Mouse (Mus musculus) limb, embryonic 14.5 days (tissue): ENCODE results near the gene Bcdin3d. TPM values are rescaled to one million over a fixed set of nuclear protein-coding genes. Genes with fewer than 3 reads are reported as not detected.

Experiments
- ATAC-seq: fragments of 200-750 bp; cut with Nextera tagmentation; 2 replicates; pipeline ENCODE4 v1.8.0; 2017; ENCODE audit warnings: low read depth, moderate number of reproducible peaks, moderate TSS enrichment; ENCODE audit not compliant: low FRiP score
- DNase-seq: peaks from one replicate; pipeline ENCODE4 v3.0.0-alpha.2; 2015; ENCODE audit warnings: low spot score
- H3K27ac ChIP-seq: fragments of 300-500 bp; sonication (generic); replicated peaks from 2 replicates; pipeline ENCODE4 v1.5.1; 2014; ENCODE audit warnings: low read depth, mild to moderate bottlenecking, low read length, moderate library complexity, mixed read lengths
- H3K27me3 ChIP-seq: fragments of 300-500 bp; sonication (generic); 2 replicates; pipeline ENCODE4 v1.6.1; 2014; ENCODE audit warnings: low read length, mixed read lengths; ENCODE audit not compliant: control insufficient read depth, insufficient read depth
- H3K36me3 ChIP-seq: fragments of 300-500 bp; sonication (generic); 2 replicates; pipeline ENCODE4 v1.6.1; 2014; ENCODE audit warnings: mild to moderate bottlenecking, low read length, moderate library complexity, mixed read lengths; ENCODE audit not compliant: control insufficient read depth, insufficient read depth
- H3K4me1 ChIP-seq: fragments of 300-500 bp; sonication (generic); 2 replicates; pipeline ENCODE4 v1.6.1; 2014; ENCODE audit warnings: antibody characterized with exemption, low read length, mixed read lengths; ENCODE audit not compliant: control insufficient read depth, insufficient read depth
- H3K4me2 ChIP-seq: fragments of 300-500 bp; sonication (generic); replicated peaks from 2 replicates; pipeline ENCODE4 v1.6.1; 2014; ENCODE audit warnings: low read depth, mild to moderate bottlenecking, low read length, moderate library complexity; ENCODE audit not compliant: severe bottlenecking
- H3K4me3 ChIP-seq: fragments of 300-500 bp; sonication (generic); replicated peaks from 2 replicates; pipeline ENCODE4 v1.5.1; 2014; ENCODE audit warnings: low read length
- H3K9ac ChIP-seq: fragments of 300-500 bp; sonication (generic); 2 replicates; pipeline ENCODE4 v1.6.1; 2014; ENCODE audit warnings: mild to moderate bottlenecking, low read depth, low read length, moderate library complexity; ENCODE audit not compliant: severe bottlenecking
- H3K9me3 ChIP-seq: fragments of 300-500 bp; sonication (generic); 2 replicates; pipeline ENCODE4 v1.6.1; 2016; ENCODE audit warnings: low read length; ENCODE audit not compliant: control insufficient read depth
- POLR2A ChIP-seq: fragments of 200-500 bp; IDR thresholded peaks from 2 replicates; pipeline ENCODE4 v1.8.0; 2012; ENCODE audit warnings: inconsistent platforms, mild to moderate bottlenecking, moderate library complexity, borderline replicate concordance; ENCODE audit not compliant: insufficient read depth, insufficient read length; ENCODE audit errors: extremely low read depth
- WGBS: fragments of 180-500 bp; shearing (Covaris S2); extraction: QIAGEN DNeasy Blood & Tissue Kit; methylation state at CpG from one replicate; pipeline ENCODE4 v1.1.7; 2014; 5-methylcytosine and 5-hydroxymethylcytosine counted together
- polyA plus RNA-seq, 2 experiments: library from polyadenylated mRNA; depleted of rRNA in 1 of 2; stranded (reverse) in 1 of 2; unstranded in 1 of 2; fragments of >200 nt; fragmentation: Nextera tagmentation in 1 of 2; extraction: Ambion mirVana in 1 of 2; gene quantifications; 2 replicates each; pipeline versions ENCODE4 v1.2.1 to v1.2.3; 2012 to 2014

The Bcdin3d gene
- polyA plus RNA-seq, 2 experiments, result 9.2 to 13.6 TPM

DNA sequence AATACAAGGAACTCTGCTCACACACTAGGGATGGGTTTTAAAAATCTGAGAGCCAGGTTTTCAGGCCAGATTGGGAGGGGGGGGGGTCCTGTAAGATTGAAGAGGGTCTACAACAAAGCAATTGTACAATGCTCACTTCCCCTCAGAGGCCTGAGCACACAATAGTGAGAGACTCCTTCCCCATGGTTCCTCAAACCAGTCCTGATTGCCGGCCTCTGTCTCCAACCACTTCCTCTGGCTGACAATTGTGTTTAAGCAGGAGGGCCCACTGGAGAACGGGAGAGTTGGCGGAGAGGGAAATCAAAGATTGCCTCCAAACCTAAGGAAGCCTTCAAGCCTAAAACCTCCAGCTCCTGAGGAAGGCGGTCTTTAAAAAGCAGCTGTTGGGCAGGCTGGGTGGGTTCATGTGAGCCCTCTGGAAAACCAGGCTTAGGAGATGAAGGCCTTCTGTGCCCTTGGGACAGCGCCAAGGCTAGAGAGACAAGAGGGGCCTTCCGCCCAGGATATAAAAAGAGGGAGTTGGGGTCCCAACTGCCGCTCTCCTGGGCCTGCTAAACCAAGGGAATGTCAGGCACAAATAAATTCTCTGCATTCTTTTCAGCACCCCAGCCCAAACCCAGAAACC, 18.1 kb downstream of the Bcdin3d start:
- Histone ChIP-seq H3K9me3 (no peaks in the 10 kb centered on the region), H3K4me1 (peaks cover 22% of the 10 kb centered on the region), H3K27me3 (no peaks in the 10 kb centered on the region), H3K9ac (peak overlapping the region; percentile 76), H3K4me2 (peak overlapping the region; percentile 76), H3K27ac (peak overlapping the region; percentile 91), H3K36me3 (peaks cover 22% of the 10 kb centered on the region), H3K4me3 (peak overlapping the region; percentile 86)
- ATAC-seq (no peak), DNase-seq (no peak)
- WGBS, result 8% methylated on average over 7 of the region's 7 CpGs
- no peak for TF ChIP-seq POLR2A

DNA sequence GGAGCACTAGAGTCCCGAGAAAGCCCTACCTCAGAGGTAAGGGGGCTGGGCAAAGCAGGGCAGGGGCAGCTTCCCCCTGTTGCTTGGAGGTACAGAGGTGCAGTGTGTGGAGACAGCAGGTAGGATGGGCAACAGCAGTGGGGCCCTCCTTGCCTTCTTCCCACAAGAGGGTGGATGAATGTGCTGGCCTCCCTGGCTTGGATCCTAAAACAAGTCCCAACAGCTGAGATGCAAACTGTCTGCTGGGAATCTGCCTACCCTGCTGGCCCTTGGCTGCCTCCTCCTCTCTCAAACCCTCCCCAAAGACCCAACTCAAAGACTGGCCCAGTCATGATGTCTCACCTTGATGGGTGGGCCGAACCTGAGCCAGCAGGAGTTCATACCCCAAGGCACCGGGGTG, 19.1 kb downstream of the Bcdin3d start:
- no peak for TF ChIP-seq POLR2A
- WGBS, result 63% methylated on average over 3 of the region's 3 CpGs
- H3K9ac ChIP-seq, result peak overlapping the region; percentile 28; the same call in 1 of the 2 replicates
- no peak for ATAC-seq
- peak overlapping the region; percentile 76 for H3K4me2 ChIP-seq
- H3K4me1 ChIP-seq, result peaks cover 24% of the 10 kb centered on the region
- DNase-seq, result no peak
- peak overlapping the region; percentile 86; the same call in 1 of the 2 replicates for H3K4me3 ChIP-seq
- H3K27ac ChIP-seq, result peak overlapping the region; percentile 33; the same call in 1 of the 2 replicates
- H3K9me3 ChIP-seq, result no peaks in the 10 kb centered on the region
- peaks cover 30% of the 10 kb centered on the region for H3K36me3 ChIP-seq
- H3K27me3 ChIP-seq, result no peaks in the 10 kb centered on the region

- H3K4me3 ChIP-seq, result peak overlapping the region; percentile 86; the same call in 1 of the 2 replicates
- no peak for TF ChIP-seq POLR2A
- H3K27me3 ChIP-seq, result no peaks in the 10 kb centered on the region
- H3K27ac ChIP-seq, result peak overlapping the region; percentile 33; the same call in 1 of the 2 replicates
- peaks cover 31% of the 10 kb centered on the region for H3K36me3 ChIP-seq
- peak overlapping the region; percentile 76; the same call in 1 of the 2 replicates for H3K4me2 ChIP-seq
- 0 out of 2 replicates have a peak overlapping the region, but pooled peaks have one; percentile 28 for H3K9ac ChIP-seq
- no peaks in the 10 kb centered on the region for H3K9me3 ChIP-seq
- peaks cover 24% of the 10 kb centered on the region for H3K4me1 ChIP-seq
- ATAC-seq, result no peak
- no peak for DNase-seq
- WGBS, result 84% methylated on average over 7 of the region's 7 CpGs
Observed at GRCm38 (mm10) chr15:99454585-99455279, 19.8 kb downstream of the Bcdin3d start.

- no peaks in the 10 kb centered on the region for H3K9me3 ChIP-seq
- H3K36me3 ChIP-seq, result peaks cover 31% of the 10 kb centered on the region
- H3K4me1 ChIP-seq, result peaks cover 30% of the 10 kb centered on the region
- ATAC-seq (no peak), DNase-seq (no peak)
- no peak overlapping the region for H3K9ac ChIP-seq
- H3K27ac ChIP-seq, result no peak overlapping the region
- TF ChIP-seq POLR2A, result no peak
- WGBS, result 65% methylated on average over 11 of the region's 11 CpGs
- H3K4me2 ChIP-seq, result no peak overlapping the region
- H3K27me3 ChIP-seq, result no peaks in the 10 kb centered on the region
- H3K4me3 ChIP-seq, result no peak overlapping the region
Observed at GRCm38 (mm10) chr15:99453153-99453900, 21.2 kb downstream of the Bcdin3d start.

GRCm38 (mm10) chr15:99449751-99450280, 24.7 kb downstream of the Bcdin3d start:
- 0 out of 2 replicates have a peak overlapping the region, but pooled peaks have one; percentile 5 for H3K9ac ChIP-seq

More at GRCm38 (mm10) chr15:99449751-99450280, 24.7 kb downstream of the Bcdin3d start:
- Histone ChIP-seq H3K27ac (peak overlapping the region; percentile 59), H3K4me3 (no peak overlapping the region), H3K36me3 (peaks cover 38% of the 10 kb centered on the region), H3K4me2 (no peak overlapping the region), H3K9me3 (no peaks in the 10 kb centered on the region), H3K27me3 (no peaks in the 10 kb centered on the region), H3K4me1 (peaks cover 12% of the 10 kb centered on the region)
- ATAC-seq, result no peak
- TF ChIP-seq POLR2A, result no peak
- no peak for DNase-seq
- WGBS, result 81% methylated on average over 8 of the region's 8 CpGs
